Mouse (Mus musculus) embryonic fibroblast, embryonic 13.5 days (primary cell): Measurements from ENCODE around the gene Disp3.

Source experiments
- CTCF ChIP-seq: IDR thresholded peaks from 2 replicates; pipeline ENCODE4 v1.5.1; 2011; ENCODE audit warnings: mild to moderate bottlenecking, control low read depth, low read length, moderate library complexity, borderline replicate concordance; ENCODE audit not compliant: insufficient read depth
- POLR2A ChIP-seq: IDR thresholded peaks from 2 replicates; pipeline ENCODE4 v1.6.1; 2011; ENCODE audit warnings: low read depth, mild to moderate bottlenecking, control low read depth, low read length, moderate library complexity

DNA sequence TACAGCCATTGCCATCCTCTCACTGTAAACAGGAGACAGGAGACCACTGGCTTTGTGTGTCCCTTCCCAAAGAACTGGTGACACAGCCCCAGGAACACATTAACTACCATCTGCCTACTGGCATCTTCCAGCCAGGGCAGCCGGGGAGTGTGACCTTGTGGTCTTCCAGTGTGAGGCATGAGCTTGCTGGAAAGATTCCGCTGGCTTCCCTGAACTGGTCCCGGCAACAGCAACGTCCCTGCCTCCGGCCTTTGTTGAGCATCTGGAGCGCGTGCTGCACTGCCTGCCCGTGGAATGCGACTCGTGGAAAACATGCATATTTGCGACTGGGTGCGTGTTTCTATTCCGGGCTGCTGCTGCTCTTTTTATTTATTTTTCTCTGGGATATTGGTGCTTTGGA, 3.5 kb downstream of the Disp3 start:
- TF ChIP-seq POLR2A (no peak), CTCF (no peak)
